Mouse (Mus musculus) embryo, embryonic 9.5 days (tissue): ENCODE data around the gene Pum1.

Source experiments
- DNase-seq: peaks from one replicate; pipeline ENCODE4 v3.0.0-alpha.2; 2017; ENCODE audit errors: extremely low spot score

The Pum1 gene

DNA sequence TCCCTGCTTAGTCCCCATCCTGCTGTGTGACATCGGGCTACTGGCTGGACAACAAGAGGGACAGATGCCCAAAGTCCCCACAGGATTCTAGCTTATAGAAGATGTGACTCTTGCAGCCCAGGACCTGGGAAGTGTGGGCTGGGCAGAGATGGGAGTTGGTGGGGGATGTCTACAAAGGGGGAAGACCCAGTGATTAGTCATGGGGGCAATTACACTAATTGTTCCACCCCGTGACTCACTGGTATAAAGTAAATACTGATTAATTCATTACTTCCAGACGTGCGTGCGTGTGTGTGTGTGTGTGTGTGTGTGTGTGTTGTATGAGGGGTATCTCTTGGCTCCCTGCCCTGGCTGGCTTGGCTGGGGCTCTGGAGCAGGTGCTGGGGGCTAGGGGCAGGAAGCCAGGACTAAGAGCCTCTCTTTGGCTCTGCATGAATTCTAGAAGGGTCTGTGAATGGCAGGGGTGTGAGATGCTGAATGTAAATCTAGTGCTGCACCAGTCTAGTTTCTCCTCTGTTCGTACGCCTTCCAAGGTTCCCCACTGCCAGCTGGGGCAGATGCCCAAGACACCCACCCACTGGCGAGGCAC, 151.7 kb downstream of the Pum1 start:
- no peak for DNase-seq

DNA sequence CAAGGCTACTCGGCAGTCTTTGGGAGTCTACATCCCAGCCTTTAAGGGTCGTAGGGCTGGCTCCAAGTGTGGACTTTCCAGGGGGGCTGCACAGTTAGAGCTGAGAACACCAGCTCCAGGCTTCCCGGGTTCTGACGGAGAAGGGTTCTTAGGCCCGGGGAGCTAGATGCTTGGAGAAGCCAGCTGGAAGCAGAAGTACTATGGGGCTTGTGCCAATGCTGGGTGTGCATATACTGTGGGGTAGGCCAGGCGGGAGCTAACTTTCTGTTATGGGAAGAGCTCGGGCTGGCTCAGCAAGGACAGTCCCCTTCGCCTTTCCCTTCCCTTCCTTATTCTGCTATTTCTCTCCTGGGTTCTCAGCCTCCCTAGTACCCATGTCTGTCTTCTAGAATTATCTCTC, 152.7 kb downstream of the Pum1 start:
- DNase-seq: no peak

DNA sequence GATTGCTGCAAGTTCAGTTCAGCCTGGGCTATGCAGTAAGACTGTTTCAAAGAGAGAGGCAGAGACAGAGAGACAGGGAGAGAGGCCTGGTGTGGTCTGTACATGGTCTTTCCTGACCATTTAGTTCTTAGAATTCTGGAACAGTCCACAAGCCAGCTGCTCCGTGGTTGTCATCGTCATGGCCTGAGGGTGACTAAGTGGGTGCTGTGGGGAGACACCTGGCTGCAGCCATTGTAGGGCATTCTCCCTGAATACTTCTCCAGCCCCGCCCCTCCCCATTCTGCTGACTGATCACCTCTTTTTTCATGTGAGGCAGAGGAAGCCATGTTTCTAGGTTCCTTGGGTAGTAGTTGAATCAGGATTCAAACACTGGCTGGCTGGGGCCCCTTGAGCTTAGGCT, 156.7 kb downstream of the Pum1 start:
- no peak for DNase-seq

DNA sequence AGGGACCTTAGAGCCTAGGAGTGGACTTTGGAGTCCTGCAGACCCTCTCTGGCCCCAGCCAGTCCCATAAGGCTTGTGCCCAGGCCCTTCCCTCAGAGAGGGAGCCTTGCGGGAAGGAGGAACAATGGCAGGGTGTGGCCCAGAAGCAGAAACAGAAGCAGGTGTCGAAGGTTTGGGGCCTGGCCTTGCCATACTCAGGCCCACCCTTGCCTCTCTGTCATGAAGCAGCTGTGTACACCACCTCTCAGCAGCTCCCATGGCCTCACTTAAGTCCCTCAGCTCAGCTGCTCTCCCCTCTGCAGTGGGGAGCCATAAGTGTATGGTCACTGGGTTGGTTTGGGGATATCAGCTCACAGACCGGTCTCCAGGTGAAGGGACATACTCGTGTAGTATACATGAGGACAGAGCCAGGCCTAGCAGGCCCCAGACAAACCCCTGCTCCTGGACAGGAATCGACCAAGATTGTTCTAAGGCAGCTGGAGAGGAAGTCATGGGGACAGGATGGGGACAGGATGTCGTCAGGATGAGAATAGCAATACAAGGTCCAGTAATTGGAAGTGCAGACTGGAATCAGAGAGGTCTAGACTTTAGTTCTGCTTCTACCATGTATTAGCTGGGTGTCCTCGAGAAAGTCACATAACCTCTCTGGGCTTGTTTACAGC, 157.6 kb downstream of the Pum1 start:
- DNase-seq: no peak

DNA sequence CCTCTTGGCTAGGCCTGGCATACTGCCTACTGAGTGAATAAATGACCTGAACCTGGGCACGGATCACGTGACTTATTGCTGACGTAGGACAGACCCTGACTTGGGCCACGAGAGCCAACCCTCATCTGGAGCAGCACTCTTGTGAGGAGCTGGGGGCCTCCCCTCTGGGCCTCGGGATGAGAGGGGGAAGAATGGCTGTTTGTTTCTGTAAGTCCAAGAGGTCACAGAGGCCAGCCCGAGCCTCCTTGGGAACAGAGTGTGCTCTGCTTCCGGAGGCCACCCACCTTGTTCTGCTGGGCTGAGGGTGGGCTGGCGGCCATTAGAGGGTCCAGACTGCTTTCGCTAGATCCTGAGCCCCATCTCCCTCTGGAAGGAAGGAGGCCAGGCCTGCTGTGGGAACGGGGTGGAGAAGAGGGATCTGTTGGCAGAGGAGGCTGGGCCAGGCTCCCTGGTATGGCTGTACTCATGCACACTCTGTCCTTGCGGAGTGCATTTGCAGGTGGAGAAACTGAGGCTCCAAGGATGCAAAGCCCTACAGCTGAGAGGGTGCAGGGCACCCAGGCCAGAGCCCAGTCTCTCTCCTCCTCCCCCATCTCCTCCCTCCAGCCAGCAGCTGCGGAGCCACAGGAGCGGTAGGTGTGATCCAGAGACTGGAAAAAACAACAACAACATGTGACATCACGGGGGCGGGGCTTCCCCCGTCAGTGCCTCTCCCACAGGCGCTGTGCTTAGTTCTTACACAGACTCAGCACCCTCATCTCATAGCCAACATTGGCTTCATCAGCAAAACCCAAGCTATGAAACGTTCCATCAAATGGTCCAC, 165.9 kb downstream of the Pum1 start:
- DNase-seq: peak; percentile 83
